Mouse (Mus musculus): ENCODE results near the gene Agtpbp1. TPM values are rescaled to one million over a fixed set of nuclear protein-coding genes. Genes with fewer than 3 reads are reported as not detected.

Gene Agtpbp1
- total and polyA plus RNA-seq, 3 experiments, result 24.2 to 117 (median 33.7) TPM

DNA sequence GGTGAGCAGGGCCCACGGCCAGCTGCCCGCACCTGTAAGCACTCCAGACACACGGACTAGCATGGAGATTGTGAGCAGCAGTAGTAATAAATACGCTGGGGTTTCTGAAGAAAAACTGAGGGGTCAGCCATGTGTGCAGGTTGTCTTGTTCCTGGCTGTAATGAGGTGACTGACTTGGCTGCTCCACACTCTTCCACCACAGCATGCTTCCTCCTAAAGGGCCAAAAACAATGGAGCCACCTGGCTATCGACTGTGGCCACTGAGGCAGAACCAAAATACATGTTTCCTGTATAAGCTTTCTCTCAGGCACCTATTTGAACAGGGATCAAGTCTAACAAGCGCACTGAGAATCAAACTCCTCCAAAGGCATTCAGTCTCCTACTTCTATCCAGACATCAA is 49.3 kb downstream of the Agtpbp1 start:
- no peaks in the 10 kb centered on the region for H3K4me1 ChIP-seq (ENCODE audit: control insufficient read depth in 1 of 2, insufficient read depth in 2 of 2, low read length in 2 of 2)
- H3K36me3 ChIP-seq (ENCODE audit: control insufficient read depth in 1 of 2, insufficient read depth in 2 of 2, low read length in 2 of 2), result peaks cover 0 to 12% of the 10 kb centered on the region in 2 experiments; a peak in 2 of 4 replicates
- no peaks in the 10 kb centered on the region for H3K79me2 ChIP-seq (ENCODE audit: control insufficient read depth, insufficient read depth, low read length, poor library complexity)
- H3K9me3 ChIP-seq (replicated peaks; ENCODE audit: insufficient read depth, low read length), result no peaks in the 10 kb centered on the region
- no peak overlapping the region for H3K9ac ChIP-seq (ENCODE audit: control insufficient read depth, low read depth, low read length, poor library complexity, severe bottlenecking)
- TF ChIP-seq TAL1 (IDR thresholded peaks at IDR 0.05; ENCODE audit: low read length), result no peak
- TF ChIP-seq KAT2A (conservative IDR thresholded peaks at IDR 0.05; ENCODE audit: low read depth, low read length), result no peak
- no peak for TF ChIP-seq ZC3H11A (IDR thresholded peaks at IDR 0.05; ENCODE audit: low read depth, low read length)
- H3K27ac ChIP-seq (ENCODE audit: control insufficient read depth, low read depth, low read length), result no peak overlapping the region
- no peaks in the 10 kb centered on the region for H3K27me3 ChIP-seq (ENCODE audit: control insufficient read depth in 1 of 2, insufficient read depth in 2 of 2, low read length in 2 of 2)
- no peak for DNase-seq (ENCODE audit: low read depth, low spot score)
- H3K4me3 ChIP-seq (ENCODE audit: control insufficient read depth in 1 of 2, insufficient read depth in 1 of 2, low read depth in 2 of 2, low read length in 2 of 2), result no peak overlapping the region

DNA sequence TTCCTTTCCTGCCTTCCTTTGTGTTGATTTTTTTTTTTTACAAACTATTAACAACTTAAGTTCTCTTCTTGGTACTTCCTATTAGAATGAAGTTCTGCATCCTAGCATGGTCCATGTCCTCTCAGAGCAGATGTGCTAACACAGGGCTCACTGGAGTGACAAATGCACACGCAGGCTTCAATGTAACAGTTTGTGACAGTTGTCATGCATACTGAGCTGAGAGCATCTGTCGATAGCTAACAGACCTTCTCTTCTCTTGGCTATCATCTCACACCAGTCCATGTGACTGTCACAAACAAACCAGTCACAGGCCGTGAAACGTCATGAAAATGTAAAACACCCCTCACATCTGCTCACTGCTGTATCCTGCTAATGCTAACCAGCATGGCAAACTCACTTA is 50.7 kb downstream of the Agtpbp1 start:
- TF ChIP-seq CTCF (IDR thresholded peaks at IDR 0.05 in 2 of 3, conservative IDR thresholded peaks at IDR 0.05 in 1 of 3; ENCODE audit: control insufficient read depth in 1 of 3, insufficient read depth in 1 of 3, low read depth in 2 of 3, low read length in 3 of 3, poor library complexity in 1 of 3, severe bottlenecking in 1 of 3), result no peak
- TF ChIP-seq TCF12 (IDR thresholded peaks at IDR 0.05; ENCODE audit: low read depth, low read length), result no peak
- no peak for TF ChIP-seq ETS1 (IDR thresholded peaks at IDR 0.05; ENCODE audit: low read depth, low read length)

DNA sequence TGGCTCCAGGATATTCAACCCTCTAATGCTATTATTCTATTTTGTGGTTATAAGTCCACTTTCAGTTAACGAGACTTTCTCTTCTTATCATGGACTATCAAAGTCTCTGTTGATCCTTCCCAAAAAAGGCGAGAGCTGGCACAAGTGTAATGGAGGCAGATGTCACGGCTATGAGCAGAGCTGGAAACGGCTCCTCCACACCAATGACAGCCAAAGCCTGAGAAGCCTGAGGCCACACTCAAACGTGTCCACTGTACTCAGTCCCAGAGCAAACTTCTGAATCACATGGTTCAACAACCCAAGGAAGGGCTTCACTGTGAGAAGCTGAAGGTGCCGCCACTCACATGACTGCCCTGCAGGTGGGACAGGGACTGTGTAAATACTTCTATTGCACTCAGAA is 51.7 kb downstream of the Agtpbp1 start:
- TF ChIP-seq MEF2A (IDR thresholded peaks at IDR 0.05; ENCODE audit: extremely low read depth, insufficient replicate concordance, low read depth, low read length, poor library complexity, severe bottlenecking) (no peak), MYB (IDR thresholded peaks at IDR 0.05; ENCODE audit: low read depth, low read length) (no peak), TCF12 (IDR thresholded peaks at IDR 0.05; ENCODE audit: low read depth, low read length) (no peak), SIN3A (IDR thresholded peaks at IDR 0.05; ENCODE audit: low read length) (no peak), EP300 (IDR thresholded peaks at IDR 0.05; ENCODE audit: low read depth in 1 of 2, low read length in 2 of 2) (no peak), POLR2AphosphoS5 (IDR thresholded peaks at IDR 0.05; ENCODE audit: borderline replicate concordance, low read depth, low read length) (no peak), ZMIZ1 (IDR thresholded peaks at IDR 0.05; ENCODE audit: low read depth, low read length) (no peak), MYC (IDR thresholded peaks at IDR 0.05; ENCODE audit: low read depth, low read length) (no peak), ETS1 (IDR thresholded peaks at IDR 0.05; ENCODE audit: low read depth, low read length) (no peak), RCOR1 (IDR thresholded peaks at IDR 0.05; ENCODE audit: low read depth, low read length) (no peak), UBTF (IDR thresholded peaks at IDR 0.05; ENCODE audit: borderline replicate concordance, insufficient read depth, low read depth, low read length) (no peak), E2F4 (IDR thresholded peaks at IDR 0.05; ENCODE audit: borderline replicate concordance, low read depth, low read length) (no peak)

More for the DNA sequence above, 50.7 kb downstream of the Agtpbp1 start:
- Histone ChIP-seq H3K27me3 (ENCODE audit: control insufficient read depth in 1 of 2, insufficient read depth in 2 of 2, low read length in 2 of 2) (no peaks in the 10 kb centered on the region), H3K9me3 (replicated peaks; ENCODE audit: insufficient read depth, low read length) (no peaks in the 10 kb centered on the region), H3K4me1 (ENCODE audit: control insufficient read depth in 1 of 2, insufficient read depth in 2 of 2, low read length in 2 of 2) (no peaks in the 10 kb centered on the region), H3K9ac (ENCODE audit: control insufficient read depth, low read depth, low read length, poor library complexity, severe bottlenecking) (no peak overlapping the region), H3K79me2 (ENCODE audit: control insufficient read depth, insufficient read depth, low read length, poor library complexity) (no peaks in the 10 kb centered on the region), H3K36me3 (ENCODE audit: control insufficient read depth in 1 of 2, insufficient read depth in 2 of 2, low read length in 2 of 2) (peaks cover 0 to 12% of the 10 kb centered on the region in 2 experiments; a peak in 2 of 4 replicates), H3K27ac (ENCODE audit: control insufficient read depth, low read depth, low read length) (no peak overlapping the region), H3K4me3 (ENCODE audit: control insufficient read depth in 1 of 2, insufficient read depth in 1 of 2, low read depth in 2 of 2, low read length in 2 of 2) (no peak overlapping the region)
- DNase-seq (ENCODE audit: low read depth, low spot score), result no peak

More for the DNA sequence above, 51.7 kb downstream of the Agtpbp1 start:
- Histone ChIP-seq H3K9me3 (replicated peaks; ENCODE audit: insufficient read depth, low read length) (no peaks in the 10 kb centered on the region), H3K9ac (ENCODE audit: control insufficient read depth, low read depth, low read length, poor library complexity, severe bottlenecking) (no peak overlapping the region), H3K4me1 (ENCODE audit: control insufficient read depth in 1 of 2, insufficient read depth in 2 of 2, low read length in 2 of 2) (no peaks in the 10 kb centered on the region), H3K36me3 (ENCODE audit: control insufficient read depth in 1 of 2, insufficient read depth in 2 of 2, low read length in 2 of 2) (peaks cover 0 to 12% of the 10 kb centered on the region in 2 experiments; a peak in 2 of 4 replicates), H3K27ac (ENCODE audit: control insufficient read depth, low read depth, low read length) (no peak overlapping the region), H3K4me3 (ENCODE audit: control insufficient read depth in 1 of 2, insufficient read depth in 1 of 2, low read depth in 2 of 2, low read length in 2 of 2) (no peak overlapping the region), H3K79me2 (ENCODE audit: control insufficient read depth, insufficient read depth, low read length, poor library complexity) (no peaks in the 10 kb centered on the region), H3K27me3 (ENCODE audit: control insufficient read depth in 1 of 2, insufficient read depth in 2 of 2, low read length in 2 of 2) (no peaks in the 10 kb centered on the region)
- no peak for DNase-seq (ENCODE audit: low read depth, low spot score)
